Mouse (Mus musculus): ENCODE data around the gene Colgalt2.

DNA sequence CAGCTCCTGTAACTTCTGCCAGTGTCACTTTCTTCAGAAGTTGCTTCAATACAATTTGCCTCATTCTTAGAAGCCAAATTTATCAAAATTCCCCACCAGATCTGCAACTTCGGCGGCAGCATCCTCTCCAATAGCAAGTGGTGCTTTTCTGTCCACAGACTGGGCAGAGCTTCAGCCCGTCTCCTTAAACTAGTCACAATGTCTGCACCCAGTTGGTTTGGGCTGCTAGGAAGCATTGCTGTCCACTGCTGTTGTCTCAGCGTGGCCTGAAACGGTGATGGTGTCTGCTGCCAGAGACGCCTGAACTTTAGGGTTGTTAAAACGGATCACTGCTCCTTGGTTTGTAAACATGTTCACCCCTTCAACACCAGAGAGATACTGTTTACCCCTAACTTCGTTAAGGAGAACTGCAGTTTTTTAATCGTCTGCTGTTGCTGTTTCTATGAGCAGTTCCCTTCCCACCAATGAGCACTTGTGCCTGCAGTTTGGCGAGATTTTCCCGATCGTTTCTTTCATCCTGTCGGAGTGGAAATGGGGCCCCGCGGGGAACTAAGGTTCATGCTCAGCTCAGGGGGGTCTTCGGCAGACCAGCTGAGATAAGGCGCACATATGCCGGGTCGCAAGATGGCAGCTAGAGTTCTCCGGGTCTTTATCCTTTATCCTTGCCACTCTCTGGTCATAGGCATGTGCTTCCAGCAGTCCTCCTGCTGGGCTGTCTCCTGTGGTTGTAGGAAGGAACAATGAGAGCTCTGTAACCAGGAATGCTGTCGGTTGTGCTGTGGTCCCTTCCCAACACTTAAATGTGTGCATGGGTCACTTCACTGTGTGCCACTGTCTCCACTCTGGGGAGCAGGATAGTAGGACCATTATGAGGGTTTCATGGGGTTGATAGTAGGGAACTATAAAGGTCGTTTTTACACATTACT, 7.7 kb downstream of the Colgalt2 start:
- TF ChIP-seq POLR2A (IDR thresholded peaks at IDR 0.05; ENCODE audit: low read depth, low read length) (no peak), CTCF (IDR thresholded peaks at IDR 0.05; ENCODE audit: extremely low read depth, insufficient read depth, insufficient read length, insufficient replicate concordance) (no peak)

Data from spleen, adult 2 months (tissue).